Mouse (Mus musculus) layer of hippocampus, adult 9-10 months (tissue): ENCODE measurements around the gene Unc13b.

ENCODE experiments used
- DNase-seq: peaks from one replicate; pipeline ENCODE4 v3.0.0; 2022; ENCODE audit warnings: low spot score

The Unc13b gene

GRCm38 (mm10) chr4:43037860-43038566 is 20.7 kb upstream of the Unc13b start:
- DNase-seq, result no peak

- DNase-seq, result no peak
These were observed 19.9 kb upstream of the Unc13b start for GRCm38 (mm10) chr4:43038567-43039495.

- no peak for DNase-seq
These were observed 19.1 kb upstream of the Unc13b start for GRCm38 (mm10) chr4:43039609-43040008.

- peak; percentile 80 for DNase-seq
These were observed 18.6 kb upstream of the Unc13b start for GRCm38 (mm10) chr4:43040114-43040572.

GRCm38 (mm10) chr4:43040881-43041547 is 17.7 kb upstream of the Unc13b start:
- DNase-seq, result no peak

GRCm38 (mm10) chr4:43043644-43044357 is 15.0 kb upstream of the Unc13b start:
- DNase-seq, result no peak

GRCm38 (mm10) chr4:43044673-43045072 is 14.1 kb upstream of the Unc13b start:
- no peak for DNase-seq

- no peak for DNase-seq
These were observed 13.5 kb upstream of the Unc13b start for GRCm38 (mm10) chr4:43045285-43045658.

GRCm38 (mm10) chr4:43045659-43046302 is 13.0 kb upstream of the Unc13b start, which contains the start of gene Fam214b:
Gene Fam214b (minus strand): TSS chr4:43046220.
- DNase-seq, result peak; percentile 85

- no peak for DNase-seq
These were observed 12.1 kb upstream of the Unc13b start for GRCm38 (mm10) chr4:43046607-43047006.

GRCm38 (mm10) chr4:43047231-43047630 is 11.5 kb upstream of the Unc13b start:
- DNase-seq, result peak; percentile 90

- no peak for DNase-seq
These were observed 6.1 kb upstream of the Unc13b start for GRCm38 (mm10) chr4:43052627-43053026.

- no peak for DNase-seq
These were observed 1.1 kb upstream of the Unc13b start for GRCm38 (mm10) chr4:43057654-43058053.

- DNase-seq, result no peak
These were observed 381 bp upstream of the Unc13b start for GRCm38 (mm10) chr4:43058392-43058752.

GRCm38 (mm10) chr4:43059697-43060096 is 944 bp downstream of the Unc13b start:
- DNase-seq, result no peak

- DNase-seq, result no peak
These were observed 1.5 kb downstream of the Unc13b start for GRCm38 (mm10) chr4:43060286-43060685.

- DNase-seq, result no peak
These were observed 6.7 kb downstream of the Unc13b start for GRCm38 (mm10) chr4:43065471-43065870.

GRCm38 (mm10) chr4:43074923-43075322 is 16.2 kb downstream of the Unc13b start:
- DNase-seq, result no peak

GRCm38 (mm10) chr4:43078071-43078718 is 19.4 kb downstream of the Unc13b start:
- DNase-seq, result no peak

- DNase-seq, result no peak
These were observed 23.7 kb downstream of the Unc13b start for GRCm38 (mm10) chr4:43082458-43082857.

- DNase-seq, result no peak
These were observed 31.2 kb downstream of the Unc13b start for GRCm38 (mm10) chr4:43089950-43090349.
